In the genomic region with DNA sequence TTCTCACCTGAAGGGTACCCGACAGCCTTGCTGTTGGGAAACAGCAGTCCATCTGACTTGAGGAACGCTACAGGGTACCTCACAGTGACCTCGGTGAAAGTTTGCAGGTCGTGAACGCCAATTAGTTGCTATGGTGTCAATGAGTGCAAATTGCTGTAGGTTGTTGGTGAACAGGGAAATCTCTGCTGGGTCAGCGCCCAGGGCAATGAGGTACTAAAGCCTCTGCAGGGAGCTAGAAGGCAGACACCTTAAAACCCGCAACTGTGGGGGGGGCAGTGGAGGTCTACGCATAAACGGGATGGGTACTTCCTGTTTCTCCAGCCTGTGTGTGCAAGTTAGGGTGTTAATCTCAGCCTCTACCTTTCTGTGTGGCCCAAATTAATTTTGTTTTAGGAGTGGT, we compare ENCODE assay signal across 23 mouse cellular contexts.
DNase-seq lines count a peak whose midpoint lies in the region; ATAC-seq lines count a peak whose summit lies in the region.
"Had no signal": no experiment of that assay in that cellular context is flagged by ENCODE, and none has a peak within 500 bp of the region (broad histone marks: within the 10 kb centered on the region; RNA-seq: fewer than 3 reads in every experiment).

No protein-coding gene starts in this region.

- H3K4me3 ChIP-seq in midbrain, embryonic 11.5 days (ENCODE audit: low read depth, low read length) = no peak overlapping the region
- no peak overlapping the region for H3K4me3 ChIP-seq in midbrain, embryonic 13.5 days (replicated peaks)
- H3K4me3 ChIP-seq: embryonic facial prominence, embryonic 15.5 days; erythroblast, embryonic 14.5 days; forebrain, embryonic 10.5 days; heart, embryonic 12.5 days; hindbrain, embryonic 15.5 days had no signal

- H3K27me3 ChIP-seq in midbrain, embryonic 11.5 days (ENCODE audit: control insufficient read depth, insufficient read depth, low read length) = no peaks in the 10 kb centered on the region
- no peaks in the 10 kb centered on the region for H3K27me3 ChIP-seq in midbrain, embryonic 13.5 days
- H3K27me3 ChIP-seq: embryonic facial prominence, embryonic 15.5 days; heart, embryonic 12.5 days; hindbrain, embryonic 15.5 days had no signal

- no peak overlapping the region for H3K4me2 ChIP-seq in midbrain, embryonic 11.5 days
- no peak overlapping the region for H3K4me2 ChIP-seq in midbrain, embryonic 13.5 days (replicated peaks)
- H3K4me2 ChIP-seq: embryonic facial prominence, embryonic 15.5 days; heart, embryonic 12.5 days; hindbrain, embryonic 15.5 days had no signal

- no peaks in the 10 kb centered on the region for H3K9me3 ChIP-seq in midbrain, embryonic 11.5 days (ENCODE audit: control insufficient read depth, low read length)
- no peaks in the 10 kb centered on the region for H3K9me3 ChIP-seq in midbrain, embryonic 13.5 days
- H3K9me3 ChIP-seq: embryonic facial prominence, embryonic 15.5 days; forebrain, embryonic 10.5 days; hindbrain, embryonic 15.5 days had no signal

- H3K4me1 ChIP-seq in midbrain, embryonic 11.5 days (ENCODE audit: control insufficient read depth, insufficient read depth, low read length) = no peaks in the 10 kb centered on the region
- no peaks in the 10 kb centered on the region for H3K4me1 ChIP-seq in midbrain, embryonic 13.5 days (replicated peaks)
- H3K4me1 ChIP-seq: embryonic facial prominence, embryonic 15.5 days; hindbrain, embryonic 15.5 days had no signal

- no peak overlapping the region for H3K27ac ChIP-seq in midbrain, embryonic 11.5 days (ENCODE audit: low read depth, low read length)
- H3K27ac ChIP-seq in midbrain, embryonic 13.5 days = no peak overlapping the region
- H3K27ac ChIP-seq: embryonic facial prominence, embryonic 15.5 days; forebrain, embryonic 10.5 days; hindbrain, embryonic 15.5 days had no signal

- WGBS in midbrain, embryonic 11.5 days = 70% methylated on average over 9 of the region's 9 CpGs
- WGBS in midbrain, embryonic 13.5 days = 62% methylated on average over 9 of the region's 9 CpGs

- no peak for ATAC-seq in midbrain, embryonic 11.5 days (ENCODE audit: low FRiP score)
- ATAC-seq in midbrain, embryonic 13.5 days = no peak
- ATAC-seq: CD4-positive, CD25-positive, alpha-beta regulatory T cell, adult 4 months; forebrain, embryonic 14.5 days; inflammation-experienced regulatory T-cells, adult 6 months; intestine, postnatal 0 days had no signal

- DNase-seq in embryo, embryonic 10 days (ENCODE audit: low spot score) = peak; percentile 27
- DNase-seq in embryo, embryonic 9.5 days (ENCODE audit: extremely low spot score) = no peak
- peak; percentile 60 for DNase-seq in midbrain, embryonic 11.5 days (ENCODE audit: low spot score, missing footprints)
- DNase-seq in retina, embryonic 14.5 days (ENCODE audit: low spot score) = peak; percentile 22
- DNase-seq in ovary, postnatal 14 days (ENCODE audit: low spot score) = no peak
- DNase-seq in right cerebral cortex, postnatal 25 days = no peak
- DNase-seq: adrenal gland, postnatal 14 days; B cell, adult 2 months; cerebellum, adult 11-12 months; cerebellum, adult 9-10 months; cerebellum, postnatal 36 days; gastrocnemius, postnatal 36 days had no signal

- H3K36me3 ChIP-seq in midbrain, embryonic 11.5 days (ENCODE audit: control insufficient read depth, insufficient read depth, low read length) = no peaks in the 10 kb centered on the region
- no peaks in the 10 kb centered on the region for H3K36me3 ChIP-seq in midbrain, embryonic 13.5 days
- H3K36me3 ChIP-seq: embryonic facial prominence, embryonic 15.5 days; forebrain, embryonic 10.5 days; G1E; heart, embryonic 12.5 days; hindbrain, embryonic 15.5 days had no signal

- no peak overlapping the region for H3K9ac ChIP-seq in midbrain, embryonic 11.5 days (ENCODE audit: low read length)
- H3K9ac ChIP-seq in midbrain, embryonic 13.5 days (replicated peaks) = no peak overlapping the region
- H3K9ac ChIP-seq: embryonic facial prominence, embryonic 15.5 days; heart, embryonic 12.5 days; hindbrain, embryonic 15.5 days had no signal

Comparison
In these comparisons a context has a peak if more than half of its experiments do, and no peak if none do; other contexts are left out.
1. DNase-seq: peak in embryo, embryonic 10 days (single experiment), midbrain, embryonic 11.5 days (single experiment) and retina, embryonic 14.5 days (single experiment); none in embryo, embryonic 9.5 days (single experiment), ovary, postnatal 14 days (single experiment) and right cerebral cortex, postnatal 25 days (single experiment).